In genomic region chr8:120485551-120486476, GRCm38 (mm10) we compare ENCODE assay signal across 8 mouse cellular contexts.
DNase-seq lines count a peak whose midpoint lies in the region; ATAC-seq lines count a peak whose summit lies in the region.

No protein-coding gene starts in this region.

- H3K27me3 ChIP-seq in heart, embryonic 11.5 days (ENCODE audit: control insufficient read depth, insufficient read depth, low read length): 0 out of 2 replicates have a peak, but pooled peaks cover 2% of the 10 kb centered on the region
- H3K27me3 ChIP-seq in hindbrain, embryonic 12.5 days: 0 out of 2 replicates have a peak, but pooled peaks cover 8% of the 10 kb centered on the region
- peaks cover 50% of the 10 kb centered on the region for H3K27me3 ChIP-seq in midbrain, embryonic 10.5 days (ENCODE audit: low read depth, poor library complexity, severe bottlenecking)

- peak overlapping the region; percentile 95 for H3K4me2 ChIP-seq in heart, embryonic 11.5 days
- peak overlapping the region; percentile 95 for H3K4me2 ChIP-seq in hindbrain, embryonic 12.5 days (replicated peaks)

- H3K27ac ChIP-seq in heart, embryonic 11.5 days (ENCODE audit: low read depth, low read length): peak overlapping the region; percentile 99
- peak overlapping the region; percentile 100 for H3K27ac ChIP-seq in hindbrain, embryonic 12.5 days
- H3K27ac ChIP-seq in midbrain, embryonic 10.5 days (replicated peaks): peak overlapping the region; percentile 99

- H3K36me3 ChIP-seq in heart, embryonic 11.5 days (ENCODE audit: control insufficient read depth, insufficient read depth, low read length): no peaks in the 10 kb centered on the region
- H3K36me3 ChIP-seq in hindbrain, embryonic 12.5 days: no peaks in the 10 kb centered on the region
- H3K36me3 ChIP-seq in midbrain, embryonic 10.5 days: no peaks in the 10 kb centered on the region

- WGBS in heart, embryonic 11.5 days (ENCODE audit: insufficient replicate concordance): 26% methylated on average over 21 of the region's 21 CpGs
- 18% methylated on average over 21 of the region's 21 CpGs for WGBS in hindbrain, embryonic 12.5 days
- WGBS in midbrain, embryonic 10.5 days: 17% methylated on average over 21 of the region's 21 CpGs

- no peak for ATAC-seq in heart, embryonic 11.5 days (replicated peaks; ENCODE audit: insufficient number of reproducible peaks, low FRiP score, low TSS enrichment)
- ATAC-seq in hindbrain, embryonic 12.5 days (ENCODE audit: low FRiP score): no peak

- no peaks in the 10 kb centered on the region for H3K9me3 ChIP-seq in heart, embryonic 11.5 days (replicated peaks; ENCODE audit: control insufficient read depth, low read length)
- no peaks in the 10 kb centered on the region for H3K9me3 ChIP-seq in hindbrain, embryonic 12.5 days (replicated peaks)
- no peaks in the 10 kb centered on the region for H3K9me3 ChIP-seq in midbrain, embryonic 10.5 days (replicated peaks)

- DNase-seq in heart, adult 11 months: no peak
- peak; percentile 95 for DNase-seq in MEL-GATA-1-ER (ENCODE audit: extremely low read depth, low read depth)
- DNase-seq in midbrain, embryonic 10.5 days (ENCODE audit: low spot score): no peak
- no peak for DNase-seq in urinary bladder, postnatal 25 days (ENCODE audit: low spot score)
- no peak for DNase-seq in layer of hippocampus, adult 18-20 months (ENCODE audit: low spot score in 2 of 2)
- no peak for DNase-seq in urinary bladder, adult 2 months (ENCODE audit: low spot score)

- H3K4me3 ChIP-seq in heart, embryonic 11.5 days (ENCODE audit: low read depth, low read length): peak overlapping the region; percentile 87
- H3K4me3 ChIP-seq in hindbrain, embryonic 12.5 days: peak overlapping the region; percentile 79
- peak overlapping the region; percentile 74 for H3K4me3 ChIP-seq in midbrain, embryonic 10.5 days

- peaks cover 45% of the 10 kb centered on the region for H3K4me1 ChIP-seq in heart, embryonic 11.5 days (ENCODE audit: control insufficient read depth, insufficient read depth, low read length)
- peaks cover 55% of the 10 kb centered on the region for H3K4me1 ChIP-seq in hindbrain, embryonic 12.5 days
- H3K4me1 ChIP-seq in midbrain, embryonic 10.5 days: peaks cover 78% of the 10 kb centered on the region

- H3K9ac ChIP-seq in heart, embryonic 11.5 days (ENCODE audit: low read depth, low read length): peak overlapping the region; percentile 94
- peak overlapping the region; percentile 95 for H3K9ac ChIP-seq in hindbrain, embryonic 12.5 days
